Mouse (Mus musculus): ENCODE measurements around the gene Bmx. TPM values are rescaled to one million over a fixed set of nuclear protein-coding genes. Genes with fewer than 3 reads are reported as not detected.

Bmx gene
- polyA plus RNA-seq, 2 experiments, result 0.16 to 0.19 TPM

- WGBS (ENCODE audit: insufficient replicate concordance), result 53% methylated on average over 2 of the region's 2 CpGs
- Histone ChIP-seq H3K27ac (no peak overlapping the region), H3K9ac (replicated peaks) (no peak overlapping the region), H3K4me3 (ENCODE audit: insufficient read depth in 1 of 2, low read depth in 2 of 2, low read length in 2 of 2) (no peak overlapping the region), H3K36me3 (replicated peaks; ENCODE audit: control insufficient read depth, insufficient read depth, low read depth) (no peaks in the 10 kb centered on the region), H3K4me2 (ENCODE audit: low read depth) (no peak overlapping the region), H3K9me3 (ENCODE audit: control insufficient read depth, low read length) (no peaks in the 10 kb centered on the region), H3K27me3 (ENCODE audit: control insufficient read depth, insufficient read depth, low read length) (no peaks in the 10 kb centered on the region), H3K4me1 (replicated peaks; ENCODE audit: control insufficient read depth in 2 of 2, insufficient read depth in 2 of 2, low read length in 1 of 2) (no peaks in the 10 kb centered on the region)
- TF ChIP-seq EP300 (IDR thresholded peaks at IDR 0.05; ENCODE audit: low read depth), result no peak
- DNase-seq (ENCODE audit: low read depth in 3 of 3, low spot score in 3 of 3), result no peak
- no peak for ATAC-seq (ENCODE audit: insufficient read depth)
Measured at GRCm38 (mm10) chrX:164262286-164262685, 4.3 kb upstream of the Bmx start.

- no peak overlapping the region for H3K4me2 ChIP-seq (ENCODE audit: low read depth)
- TF ChIP-seq EP300 (IDR thresholded peaks at IDR 0.05; ENCODE audit: low read depth) (no peak), CTCF (IDR thresholded peaks at IDR 0.05; ENCODE audit: low read depth) (no peak)
Measured at GRCm38 (mm10) chrX:164258662-164259061, 669 bp upstream of the Bmx start.

GRCm38 (mm10) chrX:164256527-164256926 is 1.5 kb downstream of the Bmx start:
- no peak for DNase-seq (ENCODE audit: low read depth in 3 of 3, low spot score in 3 of 3)
- TF ChIP-seq EP300 (IDR thresholded peaks at IDR 0.05; ENCODE audit: low read depth), result no peak
- no peak for TF ChIP-seq CTCF (IDR thresholded peaks at IDR 0.05; ENCODE audit: low read depth)
- H3K4me1 ChIP-seq (replicated peaks; ENCODE audit: control insufficient read depth in 2 of 2, insufficient read depth in 2 of 2, low read length in 1 of 2), result no peaks in the 10 kb centered on the region
- 25% methylated on average over 3 of the region's 3 CpGs for WGBS (ENCODE audit: insufficient replicate concordance)
- H3K36me3 ChIP-seq (replicated peaks; ENCODE audit: control insufficient read depth, insufficient read depth, low read depth), result no peaks in the 10 kb centered on the region
- H3K4me3 ChIP-seq (ENCODE audit: insufficient read depth in 1 of 2, low read depth in 2 of 2, low read length in 2 of 2), result no peak overlapping the region
- no peak for ATAC-seq (ENCODE audit: insufficient read depth)
- no peak overlapping the region for H3K27ac ChIP-seq
- no peaks in the 10 kb centered on the region for H3K27me3 ChIP-seq (ENCODE audit: control insufficient read depth, insufficient read depth, low read length)
- no peak overlapping the region for H3K9ac ChIP-seq (replicated peaks)
- H3K4me2 ChIP-seq (ENCODE audit: low read depth), result no peak overlapping the region
- H3K9me3 ChIP-seq (ENCODE audit: control insufficient read depth, low read length), result no peaks in the 10 kb centered on the region

More at GRCm38 (mm10) chrX:164258662-164259061, 669 bp upstream of the Bmx start:
- Histone ChIP-seq H3K36me3 (replicated peaks; ENCODE audit: control insufficient read depth, insufficient read depth, low read depth) (no peaks in the 10 kb centered on the region), H3K4me3 (ENCODE audit: insufficient read depth in 1 of 2, low read depth in 2 of 2, low read length in 2 of 2) (no peak overlapping the region), H3K9ac (replicated peaks) (no peak overlapping the region), H3K4me1 (replicated peaks; ENCODE audit: control insufficient read depth in 2 of 2, insufficient read depth in 2 of 2, low read length in 1 of 2) (no peaks in the 10 kb centered on the region), H3K9me3 (ENCODE audit: control insufficient read depth, low read length) (no peaks in the 10 kb centered on the region), H3K27me3 (ENCODE audit: control insufficient read depth, insufficient read depth, low read length) (no peaks in the 10 kb centered on the region), H3K27ac (no peak overlapping the region)
- DNase-seq (ENCODE audit: low read depth in 3 of 3, low spot score in 3 of 3), result no peak
- no peak for ATAC-seq (ENCODE audit: insufficient read depth)
- 38% methylated on average over 5 of the region's 5 CpGs for WGBS (ENCODE audit: insufficient replicate concordance)

- Histone ChIP-seq H3K36me3 (replicated peaks; ENCODE audit: control insufficient read depth, insufficient read depth, low read depth) (no peaks in the 10 kb centered on the region), H3K4me1 (replicated peaks; ENCODE audit: control insufficient read depth in 2 of 2, insufficient read depth in 2 of 2, low read length in 1 of 2) (no peaks in the 10 kb centered on the region), H3K27me3 (ENCODE audit: control insufficient read depth, insufficient read depth, low read length) (no peaks in the 10 kb centered on the region), H3K4me2 (ENCODE audit: low read depth) (no peak overlapping the region), H3K9ac (replicated peaks) (no peak overlapping the region), H3K27ac (no peak overlapping the region), H3K9me3 (ENCODE audit: control insufficient read depth, low read length) (no peaks in the 10 kb centered on the region), H3K4me3 (ENCODE audit: insufficient read depth in 1 of 2, low read depth in 2 of 2, low read length in 2 of 2) (no peak overlapping the region)
- no peak for ATAC-seq (ENCODE audit: insufficient read depth)
- no peak for DNase-seq (ENCODE audit: low read depth in 3 of 3, low spot score in 3 of 3)
- TF ChIP-seq EP300 (IDR thresholded peaks at IDR 0.05; ENCODE audit: low read depth), result no peak
- no peak for TF ChIP-seq CTCF (IDR thresholded peaks at IDR 0.05; ENCODE audit: low read depth)
- WGBS (ENCODE audit: insufficient replicate concordance), result 40% methylated on average over 2 of the region's 2 CpGs
Measured at GRCm38 (mm10) chrX:164246722-164247121, 11.3 kb downstream of the Bmx start.

DNA sequence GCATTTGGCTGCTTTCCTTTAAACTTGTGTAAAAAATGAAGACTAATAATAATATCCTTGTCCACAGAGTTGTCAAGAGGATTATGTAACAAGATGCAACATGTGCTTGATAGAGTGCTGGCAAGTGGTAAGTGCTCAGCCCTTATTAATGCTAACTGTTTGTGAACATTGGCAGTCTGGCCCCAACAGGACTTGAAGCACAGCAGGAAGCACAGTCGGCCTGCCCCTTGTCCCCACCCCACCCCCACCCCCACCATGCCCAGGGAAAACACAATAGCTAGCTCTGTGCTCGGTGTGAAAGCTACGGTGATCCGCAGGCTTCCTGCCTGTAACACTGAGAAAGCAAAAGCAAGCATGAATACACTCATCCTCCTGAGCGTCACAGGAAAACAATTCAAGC is 12.3 kb downstream of the Bmx start:
- H3K4me1 ChIP-seq (replicated peaks; ENCODE audit: control insufficient read depth in 2 of 2, insufficient read depth in 2 of 2, low read length in 1 of 2), result no peaks in the 10 kb centered on the region
- no peak overlapping the region for H3K4me3 ChIP-seq (ENCODE audit: insufficient read depth in 1 of 2, low read depth in 2 of 2, low read length in 2 of 2)
- H3K27me3 ChIP-seq (ENCODE audit: control insufficient read depth, insufficient read depth, low read length), result no peaks in the 10 kb centered on the region
- H3K4me2 ChIP-seq (ENCODE audit: low read depth), result no peak overlapping the region
- TF ChIP-seq CTCF (IDR thresholded peaks at IDR 0.05; ENCODE audit: low read depth) (no peak), EP300 (IDR thresholded peaks at IDR 0.05; ENCODE audit: low read depth) (no peak)
- 15% methylated on average over 5 of the region's 5 CpGs for WGBS (ENCODE audit: insufficient replicate concordance)
- H3K9me3 ChIP-seq (ENCODE audit: control insufficient read depth, low read length), result no peaks in the 10 kb centered on the region
- H3K9ac ChIP-seq (replicated peaks), result no peak overlapping the region
- H3K27ac ChIP-seq, result no peak overlapping the region
- ATAC-seq (ENCODE audit: insufficient read depth) (no peak), DNase-seq (ENCODE audit: low read depth in 3 of 3, low spot score in 3 of 3) (no peak)
- no peaks in the 10 kb centered on the region for H3K36me3 ChIP-seq (replicated peaks; ENCODE audit: control insufficient read depth, insufficient read depth, low read depth)
